Mouse (Mus musculus) thymus, postnatal 10 days (tissue): ENCODE results near the gene Rab38.
A peak's percentile ranks its signal among the peaks of the same experiment; 100 is the strongest.

Source experiments
- DNase-seq, 2 experiments: peaks; one replicate each; pipeline ENCODE4 v3.0.0; 2021; ENCODE audit warnings: low spot score in 2 of 2

Rab38 gene

DNA sequence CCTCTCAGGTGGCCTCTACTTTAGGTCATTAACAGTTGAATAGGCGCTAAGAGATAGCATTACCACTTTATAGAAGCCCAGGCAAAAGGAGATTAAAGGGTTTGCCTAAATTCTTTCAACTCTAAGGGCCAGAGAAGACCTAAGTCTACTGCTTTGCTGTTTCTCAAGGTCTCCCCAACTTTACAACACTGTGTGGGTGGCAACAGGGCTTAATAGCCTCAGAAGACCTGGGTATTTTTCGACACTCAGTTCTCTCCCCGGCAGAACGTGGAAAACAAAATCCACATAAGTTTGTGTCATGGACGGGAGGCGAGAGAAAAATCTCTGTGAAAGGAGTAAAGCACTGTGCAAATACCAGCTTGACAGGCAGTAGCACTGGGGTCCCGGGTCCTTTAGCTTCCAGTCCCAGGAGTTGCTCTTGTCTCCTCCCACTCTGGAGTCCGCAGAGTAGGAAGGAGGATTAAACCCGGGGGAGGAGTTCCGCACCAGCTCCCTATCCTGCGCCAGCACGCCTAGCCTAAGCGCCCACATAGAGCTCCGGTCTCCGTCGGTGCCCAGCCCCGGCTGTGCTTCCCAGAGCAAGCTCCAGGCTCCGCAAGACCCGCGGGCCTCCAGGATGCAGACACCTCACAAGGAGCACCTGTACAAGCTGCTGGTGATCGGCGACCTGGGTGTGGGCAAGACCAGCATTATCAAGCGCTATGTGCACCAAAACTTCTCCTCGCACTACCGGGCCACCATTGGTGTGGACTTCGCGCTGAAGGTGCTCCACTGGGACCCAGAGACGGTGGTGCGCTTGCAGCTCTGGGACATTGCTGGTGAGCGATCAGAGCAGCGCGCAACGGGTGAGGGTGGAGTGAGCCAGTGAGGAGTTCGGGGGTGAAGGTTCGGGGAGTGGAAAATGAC, at the start of gene Rab38:
Gene Rab38 (plus strand): TSS at position 488 of the 906 bp plus-strand sequence.
- DNase-seq = peak in 1 of 2 experiments; percentile 2

DNA sequence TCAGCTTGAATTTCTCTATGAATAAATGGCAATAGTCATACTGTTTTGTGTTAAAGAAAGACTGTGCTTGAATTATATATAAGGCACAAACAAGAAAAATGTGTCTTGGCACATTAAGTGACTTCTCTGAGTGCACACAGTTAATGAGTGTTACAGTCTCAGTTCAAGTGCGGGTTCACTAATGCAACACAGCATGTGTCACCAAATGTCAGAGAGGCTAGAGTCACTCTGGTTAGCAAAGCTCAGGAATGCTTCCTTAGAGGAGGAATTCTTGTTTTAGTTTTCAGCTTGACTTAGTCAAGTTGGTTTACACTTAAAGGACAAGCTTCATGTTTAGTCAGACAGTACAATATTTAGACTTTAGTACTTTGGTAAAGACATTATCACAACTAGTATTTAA, 35.5 kb upstream of the Rab38 start:
- no peak for DNase-seq

DNA sequence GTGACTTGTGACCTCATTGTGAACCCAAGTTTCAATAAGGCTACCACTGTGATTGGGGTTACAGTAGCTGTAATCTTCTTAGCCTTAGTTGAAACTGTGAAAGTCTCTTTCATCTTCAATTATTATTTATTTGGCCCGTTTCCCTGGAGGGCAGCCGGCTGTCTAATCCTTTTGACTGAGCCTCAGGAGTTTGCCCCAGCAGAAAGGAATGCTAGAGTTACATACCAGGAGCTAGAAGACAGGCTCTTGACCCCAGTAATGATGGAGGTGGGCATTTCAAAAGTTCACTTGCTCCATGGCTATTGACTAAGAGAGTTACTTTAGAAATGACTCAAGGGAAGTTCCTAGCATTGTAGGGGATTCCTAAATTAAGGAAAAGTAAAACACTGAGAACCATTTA, 34.3 kb upstream of the Rab38 start:
- no peak for DNase-seq

DNA sequence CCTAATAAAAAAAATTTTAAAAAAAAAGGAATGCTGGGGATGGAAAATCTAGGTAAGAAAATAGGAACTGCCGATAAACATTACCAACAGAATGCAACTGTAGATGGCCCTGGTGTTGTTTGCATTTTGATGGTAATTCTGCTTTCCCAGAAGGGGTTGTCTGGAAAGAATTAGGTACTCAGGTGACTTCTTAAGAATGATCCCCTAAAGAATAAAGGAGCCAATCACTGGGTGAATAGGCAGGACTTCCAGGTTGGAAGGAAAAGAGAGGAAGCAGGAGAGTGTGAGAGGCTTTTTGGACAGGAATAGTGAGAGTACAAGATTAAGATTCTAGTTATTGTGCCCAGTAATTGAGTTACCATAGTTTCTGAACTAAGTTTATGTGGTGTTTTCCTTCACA, 24.8 kb upstream of the Rab38 start:
- DNase-seq = no peak

DNA sequence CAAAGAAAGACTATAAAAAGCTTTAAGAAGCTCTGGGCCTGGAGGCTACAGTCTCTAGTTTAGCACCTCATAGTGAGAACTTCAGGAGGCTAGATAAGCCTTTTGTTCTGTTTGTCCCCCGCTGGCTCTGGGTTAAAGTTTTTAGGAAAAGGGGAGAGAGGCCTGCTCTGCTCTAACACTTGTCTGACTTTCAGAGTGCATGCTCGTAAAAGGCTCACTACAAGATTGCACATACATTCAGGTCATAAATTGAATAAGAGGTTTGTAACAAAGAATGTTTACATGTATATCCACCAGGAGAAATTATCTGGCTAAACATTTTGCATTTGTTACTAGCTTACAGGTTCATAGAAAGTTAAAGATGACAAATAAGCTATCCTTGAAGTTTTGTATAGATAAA, 23.6 kb upstream of the Rab38 start:
- no peak for DNase-seq

DNA sequence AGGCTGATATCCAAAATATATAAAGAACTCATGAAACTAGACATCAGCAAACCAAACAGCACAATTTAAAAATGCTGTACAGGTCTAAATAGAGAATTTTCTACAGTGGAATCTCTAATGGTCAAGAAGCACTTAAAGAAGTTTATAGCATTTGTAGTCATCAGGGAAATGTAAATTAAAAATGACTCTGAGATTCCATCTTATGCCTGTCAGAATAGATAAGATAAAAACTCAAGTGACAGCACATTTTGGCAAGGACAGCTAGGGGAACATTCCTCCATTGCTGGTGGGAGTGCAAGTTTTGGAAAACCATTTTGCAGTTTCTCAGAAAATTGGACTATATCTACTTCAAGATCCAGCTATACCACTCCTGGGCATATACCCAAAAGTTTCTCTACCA, 8.3 kb upstream of the Rab38 start:
- no peak for DNase-seq

DNA sequence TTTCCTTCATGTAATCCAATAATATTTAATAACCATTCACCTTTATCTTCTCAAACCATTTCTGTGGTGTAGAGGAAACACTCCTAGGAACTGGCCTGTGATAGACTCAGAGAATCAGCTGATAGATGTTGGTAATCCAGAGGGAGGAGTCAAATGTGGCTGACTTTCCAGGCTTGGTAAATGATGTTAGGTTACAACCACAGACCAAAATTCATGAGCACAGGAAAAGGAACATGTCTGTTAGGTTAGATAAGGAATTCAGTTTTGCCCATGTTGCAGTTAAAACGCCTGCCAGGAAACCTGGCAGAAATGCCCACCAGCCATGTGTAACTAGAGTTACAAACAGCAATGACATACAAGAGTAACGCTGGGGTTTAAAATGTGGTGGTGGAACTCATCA, 6.2 kb upstream of the Rab38 start:
- no peak for DNase-seq

DNA sequence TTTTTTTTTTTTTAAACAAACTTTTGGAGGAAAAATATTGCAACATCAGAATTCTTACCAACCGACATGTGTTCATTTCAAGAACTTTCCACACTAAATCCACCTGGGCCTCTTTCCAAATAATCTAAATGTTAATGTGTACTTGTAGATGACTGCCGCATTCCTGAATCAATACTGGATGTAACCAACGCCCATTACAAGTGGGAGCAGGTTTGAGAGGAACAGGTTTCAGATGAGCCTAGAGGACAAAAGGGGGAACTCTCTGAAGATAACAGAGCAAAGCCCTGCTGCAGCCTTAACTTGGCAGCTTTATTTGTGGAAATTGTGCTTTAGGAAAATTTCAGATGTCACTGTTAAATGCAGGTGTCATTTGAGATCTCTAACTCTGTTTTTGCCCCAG, 4.3 kb upstream of the Rab38 start:
- no peak for DNase-seq

DNA sequence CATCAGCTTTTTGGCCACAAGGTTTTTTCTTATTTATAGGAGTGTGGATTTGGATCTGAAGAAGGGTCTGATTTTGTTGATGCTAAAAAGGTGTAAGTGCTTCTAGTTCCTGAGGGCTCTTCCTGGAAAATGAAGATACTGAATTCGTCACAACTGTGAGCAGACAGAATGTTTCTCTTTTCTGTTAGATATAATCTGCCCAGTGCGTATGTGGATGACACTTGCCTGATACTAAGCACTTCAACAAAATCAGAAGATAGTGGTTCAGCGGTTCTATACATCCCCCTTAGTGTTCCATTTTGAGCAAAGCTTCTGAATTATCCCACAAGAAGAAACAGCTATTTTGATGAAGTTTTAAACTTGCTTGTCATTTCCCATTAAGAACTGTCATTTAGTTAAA, 2.6 kb upstream of the Rab38 start:
- DNase-seq = no peak

DNA sequence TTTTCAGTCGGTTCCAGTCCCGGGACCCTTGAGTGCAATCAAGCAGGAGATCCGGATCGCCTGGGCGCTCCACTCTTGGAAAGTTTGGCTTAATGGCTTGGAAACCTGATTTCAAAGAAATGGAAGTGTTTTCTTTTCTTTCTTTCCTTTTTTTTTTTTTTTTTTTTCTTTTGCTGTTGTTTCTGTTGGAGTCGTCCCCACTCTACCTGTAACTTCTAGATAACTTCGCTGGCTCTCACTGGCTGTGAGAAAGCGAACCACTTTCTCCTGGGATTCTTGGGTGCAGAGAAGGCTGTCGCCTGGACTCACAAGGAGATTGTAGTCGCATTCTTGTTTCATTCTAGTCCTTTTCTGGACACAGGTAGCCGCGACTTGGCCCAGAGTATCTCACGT, 615 bp downstream of the Rab38 start:
- DNase-seq = no peak

DNA sequence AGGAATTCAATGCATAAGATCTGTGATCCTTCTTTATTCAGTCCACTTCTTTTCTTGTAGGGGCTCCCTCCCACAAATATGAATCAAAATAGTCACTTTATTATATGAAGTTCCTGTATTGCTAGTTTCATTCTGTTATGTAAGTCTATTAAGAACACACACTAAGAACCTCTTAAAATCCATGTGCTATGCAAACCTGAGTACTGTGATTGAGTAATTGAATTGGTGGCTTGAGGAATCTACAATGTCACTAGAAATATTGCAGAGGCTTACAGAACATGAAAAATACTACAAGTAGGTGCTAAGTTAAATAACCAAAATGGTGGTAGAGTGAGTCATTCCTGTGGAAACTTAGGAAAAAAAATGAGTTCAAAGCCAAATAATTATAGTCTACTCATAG, 10.2 kb downstream of the Rab38 start:
- DNase-seq = no peak

DNA sequence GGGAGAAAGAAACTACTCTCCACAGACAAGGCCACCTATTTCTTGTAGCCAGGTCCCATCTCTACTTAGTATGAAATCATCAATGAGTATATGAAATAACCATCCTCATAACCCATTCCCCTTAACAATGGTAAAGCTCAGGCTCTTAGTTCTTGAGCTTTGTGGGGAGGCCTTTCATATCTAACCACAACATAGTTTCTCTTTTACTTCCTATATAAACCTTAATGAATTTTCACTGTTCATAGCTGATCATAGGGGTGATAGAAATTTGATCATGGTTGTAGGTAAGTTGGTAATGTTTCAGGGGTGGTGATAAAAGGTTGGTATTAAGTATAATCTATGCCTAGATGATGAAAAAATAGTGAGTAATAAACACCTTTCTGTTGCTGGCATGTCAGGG, 12.6 kb downstream of the Rab38 start:
- DNase-seq = no peak

DNA sequence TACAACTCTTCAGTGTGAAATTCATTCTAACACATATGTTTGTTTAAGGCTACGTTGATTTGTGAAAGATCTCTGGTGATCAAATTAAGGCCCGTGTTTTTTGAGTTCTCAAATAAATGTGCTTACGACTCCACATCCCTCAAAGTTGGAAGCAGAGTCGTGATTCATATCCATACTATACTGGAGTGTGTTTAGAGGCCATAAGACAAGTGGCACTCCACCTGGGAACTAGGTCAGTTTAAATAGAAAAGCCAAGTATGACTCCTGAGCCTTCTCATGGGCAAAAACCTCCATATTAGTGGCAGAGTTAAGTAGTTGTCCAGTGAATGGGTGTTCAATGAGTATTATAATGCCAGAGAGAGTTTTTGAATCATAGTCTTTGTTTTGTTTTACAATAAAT, 13.4 kb downstream of the Rab38 start:
- no peak for DNase-seq

DNA sequence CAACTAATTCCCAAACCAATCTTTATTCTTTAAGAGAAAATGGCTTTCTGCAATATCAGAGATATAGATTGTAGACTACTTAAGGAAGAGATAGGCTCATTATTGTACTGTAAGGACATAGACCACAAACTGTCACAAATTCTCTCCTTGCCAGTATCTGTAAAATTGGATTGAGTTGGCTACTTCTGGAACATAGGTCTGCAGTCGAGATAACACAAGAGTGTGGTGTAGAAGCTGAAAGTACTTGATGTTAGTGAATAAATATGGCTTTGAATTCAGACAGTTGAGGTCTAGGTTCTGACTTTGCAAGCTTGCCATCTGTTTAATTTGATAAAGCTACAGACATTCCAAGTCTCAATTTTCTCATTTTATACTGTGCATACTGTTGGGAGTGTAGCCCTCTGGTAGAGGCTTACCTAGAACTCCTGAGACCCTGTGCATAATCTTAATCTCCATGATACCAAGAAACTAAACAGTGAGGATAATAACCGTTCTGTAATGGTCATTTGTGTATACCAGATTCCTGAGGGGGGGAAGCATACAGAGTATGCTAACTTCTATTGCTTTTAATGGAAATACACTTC, 15.3 kb downstream of the Rab38 start:
- no peak for DNase-seq

DNA sequence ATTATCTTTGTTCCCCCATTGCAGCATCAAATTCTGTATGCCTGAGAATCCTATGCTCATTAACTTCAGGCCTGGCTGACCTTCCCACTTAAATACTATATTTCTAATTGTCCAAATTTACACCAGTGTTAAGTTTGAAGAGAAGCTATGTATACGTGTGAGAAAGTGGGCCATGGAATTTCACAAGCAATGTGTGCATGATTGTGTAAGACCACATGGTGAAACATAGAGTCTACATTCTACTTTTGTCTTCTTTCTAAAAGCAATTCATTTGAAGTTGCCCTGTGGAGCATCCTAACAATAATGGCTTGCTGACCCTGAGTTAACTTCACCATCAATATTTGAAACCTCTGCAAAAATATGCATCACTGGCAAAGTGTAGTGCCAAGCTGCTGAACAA, 23.2 kb downstream of the Rab38 start:
- no peak for DNase-seq

DNA sequence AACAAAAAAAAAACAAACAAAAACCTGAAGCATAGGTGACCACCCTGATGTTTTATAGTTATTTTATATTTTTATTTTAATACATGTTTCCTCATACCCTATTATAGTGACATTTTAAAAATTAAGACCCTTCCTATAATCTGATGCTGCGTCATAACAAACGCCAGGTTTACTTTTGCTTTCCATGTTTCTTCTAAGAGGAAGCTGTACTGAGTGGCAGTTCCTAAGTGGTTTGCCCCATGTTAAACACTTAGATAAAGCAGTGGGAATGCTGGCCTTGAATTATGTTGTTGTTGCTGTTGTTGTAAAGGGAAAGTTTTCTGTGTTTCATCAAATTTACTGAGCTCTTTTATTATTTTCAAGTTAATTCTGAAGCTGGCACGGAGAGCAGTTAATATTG, 27.8 kb downstream of the Rab38 start:
- DNase-seq = no peak

DNA sequence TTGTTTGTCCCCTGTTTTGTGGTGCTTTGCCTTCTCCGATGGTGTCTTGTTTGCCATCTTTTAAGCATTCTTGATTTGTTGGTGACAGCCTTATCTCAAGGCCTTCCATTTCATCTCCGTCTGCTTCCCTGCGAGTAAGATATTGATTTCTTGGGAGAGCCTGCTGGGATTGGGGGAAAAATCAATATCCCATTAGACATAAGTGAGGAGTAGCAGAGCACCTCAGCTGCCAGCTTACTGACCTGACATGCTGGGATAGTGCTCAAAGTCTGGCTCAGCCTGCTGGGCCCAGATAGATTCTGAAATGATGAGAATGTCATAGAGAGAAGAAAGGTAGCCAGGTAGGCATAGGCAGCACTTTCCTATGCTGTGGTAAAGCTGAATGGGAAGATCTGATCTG, 37.7 kb downstream of the Rab38 start:
- DNase-seq = no peak

DNA sequence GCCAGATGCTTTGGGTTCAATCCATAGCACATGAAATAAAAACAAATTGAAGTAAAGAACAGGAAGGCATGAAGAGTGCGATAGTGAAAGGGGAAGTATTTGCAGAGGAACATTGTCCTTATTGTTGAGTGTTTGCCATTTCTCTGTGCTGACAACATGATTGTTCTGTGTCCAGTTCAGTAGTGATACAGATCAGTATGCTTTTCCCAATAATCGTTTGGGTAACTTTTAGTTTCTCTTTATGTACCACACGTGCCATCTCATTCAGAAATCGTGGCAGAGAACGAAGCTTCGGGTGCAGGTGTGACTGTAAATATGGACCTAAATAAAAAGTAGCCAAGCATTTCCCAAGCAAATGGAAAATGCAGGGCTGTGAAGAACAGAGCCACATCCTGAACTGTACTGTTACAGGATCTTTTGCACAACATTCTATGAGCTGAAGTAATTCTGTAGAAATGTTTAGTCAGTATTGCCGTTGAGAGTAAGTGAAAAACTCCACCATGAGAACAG, 52.1 kb downstream of the Rab38 start:
- no peak for DNase-seq

DNA sequence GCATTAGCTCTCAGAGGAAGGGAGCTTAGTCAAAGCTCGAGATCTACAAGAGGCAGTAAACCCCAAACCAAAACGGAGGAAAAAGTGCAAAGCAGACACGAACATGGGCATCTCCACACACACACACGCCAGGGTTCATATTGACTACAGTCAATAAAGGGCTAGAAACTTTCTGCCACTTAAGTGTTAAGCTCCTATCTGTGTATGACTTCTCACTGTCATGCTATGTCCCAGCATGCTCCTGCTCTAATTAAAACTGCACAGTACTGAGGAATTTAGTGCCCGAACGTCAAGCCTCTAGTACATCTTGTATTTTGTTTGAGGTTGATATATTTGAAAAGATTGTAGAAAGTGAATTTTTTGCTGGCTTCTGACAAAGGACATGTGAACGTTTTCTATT, 52.6 kb downstream of the Rab38 start:
- no peak for DNase-seq

DNA sequence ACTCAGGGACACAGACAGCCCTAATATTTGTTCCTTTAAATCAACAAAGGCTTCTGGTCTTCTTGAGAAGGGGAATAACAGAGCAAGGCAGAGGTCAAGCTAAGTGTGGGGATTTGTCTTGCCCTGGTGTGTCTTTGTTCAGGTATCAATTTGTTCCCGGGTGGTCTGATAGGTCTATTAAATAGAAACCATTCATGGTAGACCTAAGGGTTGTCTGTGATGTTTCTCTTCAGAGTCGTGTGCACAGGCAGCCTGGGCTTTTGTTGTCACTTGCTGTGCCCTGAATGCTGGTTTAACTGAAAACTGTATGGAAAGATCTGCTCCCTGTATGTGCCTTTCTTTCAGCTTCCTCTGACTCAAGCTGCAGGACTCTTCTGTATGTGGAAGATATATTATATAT, 60.9 kb downstream of the Rab38 start:
- DNase-seq = no peak

DNA sequence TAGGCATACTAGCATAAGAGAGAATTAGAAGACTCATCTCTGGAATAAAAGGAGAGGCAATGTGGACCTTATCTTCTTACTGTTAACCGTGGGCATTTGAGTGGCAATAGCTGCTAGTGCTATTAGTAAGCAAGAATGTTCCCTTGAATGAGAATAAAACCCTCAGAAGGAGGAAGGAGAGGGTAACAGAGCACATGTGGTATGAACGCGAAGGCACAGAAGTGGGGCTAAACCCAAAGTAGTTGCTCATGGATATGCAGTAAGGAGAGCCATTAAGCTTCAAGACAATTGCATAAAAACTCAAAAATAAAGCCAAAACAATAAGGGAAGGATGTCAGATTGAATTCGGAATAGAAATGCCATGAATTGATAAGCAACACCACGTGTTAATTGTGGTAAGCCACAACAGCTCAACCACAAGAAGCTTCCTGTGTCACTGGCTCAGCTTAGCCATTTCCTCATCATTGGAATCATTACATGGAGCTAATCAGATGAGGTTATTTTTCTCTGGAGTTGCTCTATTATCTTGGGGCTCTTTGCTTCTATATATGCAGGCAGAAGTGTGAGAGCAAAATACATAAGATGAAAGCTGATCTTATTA, 72.2 kb downstream of the Rab38 start:
- DNase-seq = no peak

DNA sequence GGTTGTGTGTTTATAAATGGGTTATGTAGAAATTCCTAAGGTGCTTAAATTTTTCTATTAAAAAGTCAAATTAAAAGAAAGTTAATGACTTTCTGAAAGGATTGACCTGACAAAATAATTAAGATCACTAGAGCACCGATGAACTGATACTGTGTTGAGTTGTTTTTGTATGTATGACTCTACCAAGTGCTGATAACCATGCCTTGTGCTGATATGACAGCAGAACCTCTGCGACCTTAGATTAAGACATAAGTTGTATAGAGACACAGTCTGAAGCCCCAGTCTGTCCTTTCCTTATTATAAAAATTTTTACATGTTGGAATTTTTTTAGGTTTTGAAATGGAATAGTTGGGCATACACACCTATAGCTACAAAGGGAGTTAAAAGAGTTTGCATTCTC, 79.7 kb downstream of the Rab38 start:
- DNase-seq = no peak

DNA sequence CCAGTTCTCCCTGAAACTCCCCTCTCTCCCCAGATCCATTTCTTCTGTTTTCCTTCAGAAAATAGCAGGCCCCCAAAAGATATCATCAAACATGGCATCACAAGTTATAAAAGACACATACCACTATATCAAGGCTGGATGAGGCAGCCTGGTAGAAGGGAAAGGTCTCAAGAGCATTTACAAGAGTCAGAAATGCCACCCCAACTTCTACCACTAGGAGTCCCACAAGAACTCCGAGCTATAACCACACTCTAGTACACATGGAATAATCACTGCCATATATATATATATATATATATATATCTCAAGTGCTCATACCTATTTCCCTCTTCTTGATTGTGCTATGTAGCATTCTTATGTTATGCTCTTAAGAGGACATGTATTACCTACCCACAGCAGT, 92.4 kb downstream of the Rab38 start:
- no peak for DNase-seq
